Mouse (Mus musculus): ENCODE data around the gene Cdh12. TPM values are rescaled to one million over a fixed set of nuclear protein-coding genes. Genes with fewer than 3 reads are reported as not detected.

Cdh12 gene
- polyA plus RNA-seq, 1 experiment = not detected

GRCm38 (mm10) chr15:21223006-21223405 lies 773.9 kb downstream of the Cdh12 start:
- Histone ChIP-seq H3K27me3 (ENCODE audit: control insufficient read depth, insufficient read depth, insufficient read length) (no peaks in the 10 kb centered on the region), H3K36me3 (ENCODE audit: control insufficient read depth, insufficient read depth) (no peaks in the 10 kb centered on the region), H3K4me3 (ENCODE audit: insufficient read depth, poor library complexity, severe bottlenecking) (no peak overlapping the region), H3ac (ENCODE audit: control insufficient read depth, insufficient read length, low read depth) (no peak overlapping the region), H3K79me3 (ENCODE audit: low read depth) (no peaks in the 10 kb centered on the region), H3K79me2 (ENCODE audit: control insufficient read depth, insufficient read depth) (no peaks in the 10 kb centered on the region)
- TF ChIP-seq FOSL1 (IDR thresholded peaks at IDR 0.05; ENCODE audit: insufficient read depth, low read length, poor library complexity, severe bottlenecking) (no peak), MYOG (IDR thresholded peaks at IDR 0.05; ENCODE audit: control insufficient read depth, extremely low read depth, insufficient read length) (no peak), MAX (IDR thresholded peaks at IDR 0.05) (no peak), CTCF (IDR thresholded peaks at IDR 0.05; ENCODE audit: control insufficient read depth, insufficient read depth, insufficient read length) (no peak), MYOD1 (IDR thresholded peaks at IDR 0.05; ENCODE audit: control insufficient read depth, insufficient read length, low read depth) (no peak), CEBPB (IDR thresholded peaks at IDR 0.05; ENCODE audit: low read depth) (no peak), USF1 (IDR thresholded peaks at IDR 0.05; ENCODE audit: low read depth) (no peak)

GRCm38 (mm10) chr15:21261318-21261717 lies 812.3 kb downstream of the Cdh12 start:
- Histone ChIP-seq H3K36me3 (ENCODE audit: control insufficient read depth, insufficient read depth) (no peaks in the 10 kb centered on the region), H3K79me2 (ENCODE audit: control insufficient read depth, insufficient read depth) (no peaks in the 10 kb centered on the region), H3ac (ENCODE audit: control insufficient read depth, insufficient read length, low read depth) (no peak overlapping the region), H3K27me3 (ENCODE audit: control insufficient read depth, insufficient read depth, insufficient read length) (no peaks in the 10 kb centered on the region), H3K79me3 (ENCODE audit: low read depth) (no peaks in the 10 kb centered on the region), H3K4me3 (ENCODE audit: insufficient read depth, poor library complexity, severe bottlenecking) (no peak overlapping the region)
- no peak for TF ChIP-seq CEBPB (IDR thresholded peaks at IDR 0.05; ENCODE audit: low read depth)
- TF ChIP-seq USF1 (IDR thresholded peaks at IDR 0.05; ENCODE audit: low read depth) = no peak

GRCm38 (mm10) chr15:21269856-21270255 lies 820.8 kb downstream of the Cdh12 start:
- no peak overlapping the region for H3ac ChIP-seq (ENCODE audit: control insufficient read depth, insufficient read length, low read depth)
- no peaks in the 10 kb centered on the region for H3K79me3 ChIP-seq (ENCODE audit: low read depth)
- H3K36me3 ChIP-seq (ENCODE audit: control insufficient read depth, insufficient read depth) = no peaks in the 10 kb centered on the region
- no peaks in the 10 kb centered on the region for H3K79me2 ChIP-seq (ENCODE audit: control insufficient read depth, insufficient read depth)
- TF ChIP-seq CEBPB (IDR thresholded peaks at IDR 0.05; ENCODE audit: low read depth) (no peak), MAX (IDR thresholded peaks at IDR 0.05) (no peak), MYOG (IDR thresholded peaks at IDR 0.05; ENCODE audit: control insufficient read depth, extremely low read depth, insufficient read length) (no peak), USF1 (IDR thresholded peaks at IDR 0.05; ENCODE audit: low read depth) (no peak), CTCF (IDR thresholded peaks at IDR 0.05; ENCODE audit: control insufficient read depth, insufficient read depth, insufficient read length) (no peak), FOSL1 (IDR thresholded peaks at IDR 0.05; ENCODE audit: insufficient read depth, low read length, poor library complexity, severe bottlenecking) (no peak), MYOD1 (IDR thresholded peaks at IDR 0.05; ENCODE audit: control insufficient read depth, insufficient read length, low read depth) (no peak)
- H3K27me3 ChIP-seq (ENCODE audit: control insufficient read depth, insufficient read depth, insufficient read length) = no peaks in the 10 kb centered on the region
- H3K4me3 ChIP-seq (ENCODE audit: insufficient read depth, poor library complexity, severe bottlenecking) = no peak overlapping the region

GRCm38 (mm10) chr15:21297051-21297450 lies 848.0 kb downstream of the Cdh12 start:
- Histone ChIP-seq H3K4me3 (ENCODE audit: insufficient read depth, poor library complexity, severe bottlenecking) (no peak overlapping the region), H3K79me2 (ENCODE audit: control insufficient read depth, insufficient read depth) (no peaks in the 10 kb centered on the region), H3K27me3 (ENCODE audit: control insufficient read depth, insufficient read depth, insufficient read length) (no peaks in the 10 kb centered on the region), H3K79me3 (ENCODE audit: low read depth) (no peaks in the 10 kb centered on the region), H3ac (ENCODE audit: control insufficient read depth, insufficient read length, low read depth) (no peak overlapping the region), H3K36me3 (ENCODE audit: control insufficient read depth, insufficient read depth) (no peaks in the 10 kb centered on the region)
- TF ChIP-seq USF1 (IDR thresholded peaks at IDR 0.05; ENCODE audit: low read depth) (no peak), CEBPB (IDR thresholded peaks at IDR 0.05; ENCODE audit: low read depth) (no peak), MYOG (IDR thresholded peaks at IDR 0.05; ENCODE audit: control insufficient read depth, extremely low read depth, insufficient read length) (no peak), MAX (IDR thresholded peaks at IDR 0.05) (no peak), FOSL1 (IDR thresholded peaks at IDR 0.05; ENCODE audit: insufficient read depth, low read length, poor library complexity, severe bottlenecking) (no peak), MYOD1 (IDR thresholded peaks at IDR 0.05; ENCODE audit: control insufficient read depth, insufficient read length, low read depth) (no peak), CTCF (IDR thresholded peaks at IDR 0.05; ENCODE audit: control insufficient read depth, insufficient read depth, insufficient read length) (no peak)

- Histone ChIP-seq H3K36me3 (ENCODE audit: control insufficient read depth, insufficient read depth) (no peaks in the 10 kb centered on the region), H3K27me3 (ENCODE audit: control insufficient read depth, insufficient read depth, insufficient read length) (no peaks in the 10 kb centered on the region)
- TF ChIP-seq CTCF (IDR thresholded peaks at IDR 0.05; ENCODE audit: control insufficient read depth, insufficient read depth, insufficient read length) (no peak), MYOD1 (IDR thresholded peaks at IDR 0.05; ENCODE audit: control insufficient read depth, insufficient read length, low read depth) (no peak), FOSL1 (IDR thresholded peaks at IDR 0.05; ENCODE audit: insufficient read depth, low read length, poor library complexity, severe bottlenecking) (no peak), CEBPB (IDR thresholded peaks at IDR 0.05; ENCODE audit: low read depth) (no peak), USF1 (IDR thresholded peaks at IDR 0.05; ENCODE audit: low read depth) (no peak), MYOG (IDR thresholded peaks at IDR 0.05; ENCODE audit: control insufficient read depth, extremely low read depth, insufficient read length) (no peak)
Observed at GRCm38 (mm10) chr15:21315457-21315856, 866.4 kb downstream of the Cdh12 start.

GRCm38 (mm10) chr15:21343853-21344252 lies 894.8 kb downstream of the Cdh12 start:
- no peak for TF ChIP-seq USF1 (IDR thresholded peaks at IDR 0.05; ENCODE audit: low read depth)
- TF ChIP-seq MYOD1 (IDR thresholded peaks at IDR 0.05; ENCODE audit: control insufficient read depth, insufficient read length, low read depth) = no peak
- TF ChIP-seq MAX (IDR thresholded peaks at IDR 0.05) = no peak
- TF ChIP-seq CEBPB (IDR thresholded peaks at IDR 0.05; ENCODE audit: low read depth) = no peak
- TF ChIP-seq MYOG (IDR thresholded peaks at IDR 0.05; ENCODE audit: control insufficient read depth, extremely low read depth, insufficient read length) = no peak
- no peak for TF ChIP-seq CTCF (IDR thresholded peaks at IDR 0.05; ENCODE audit: control insufficient read depth, insufficient read depth, insufficient read length)
- TF ChIP-seq FOSL1 (IDR thresholded peaks at IDR 0.05; ENCODE audit: insufficient read depth, low read length, poor library complexity, severe bottlenecking) = no peak

More at GRCm38 (mm10) chr15:21315457-21315856, 866.4 kb downstream of the Cdh12 start:
- Histone ChIP-seq H3ac (ENCODE audit: control insufficient read depth, insufficient read length, low read depth) (no peak overlapping the region), H3K79me2 (ENCODE audit: control insufficient read depth, insufficient read depth) (no peaks in the 10 kb centered on the region), H3K4me3 (ENCODE audit: insufficient read depth, poor library complexity, severe bottlenecking) (no peak overlapping the region), H3K79me3 (ENCODE audit: low read depth) (no peaks in the 10 kb centered on the region)

More at GRCm38 (mm10) chr15:21343853-21344252, 894.8 kb downstream of the Cdh12 start:
- Histone ChIP-seq H3ac (ENCODE audit: control insufficient read depth, insufficient read length, low read depth) (no peak overlapping the region), H3K27me3 (ENCODE audit: control insufficient read depth, insufficient read depth, insufficient read length) (no peaks in the 10 kb centered on the region), H3K79me2 (ENCODE audit: control insufficient read depth, insufficient read depth) (no peaks in the 10 kb centered on the region), H3K79me3 (ENCODE audit: low read depth) (no peaks in the 10 kb centered on the region), H3K36me3 (ENCODE audit: control insufficient read depth, insufficient read depth) (no peaks in the 10 kb centered on the region), H3K4me3 (ENCODE audit: insufficient read depth, poor library complexity, severe bottlenecking) (no peak overlapping the region)

Measured in C2C12 (cell line).